Mouse (Mus musculus) skeletal muscle tissue, adult 2 months (tissue): ENCODE results near the gene Triap1.
"Not testable (repeated sequence)": the region's sequence is repeated elsewhere in the genome, so short reads cannot be mapped to it uniquely, and the experiment has no call there.

ENCODE experiments used
- DNase-seq: peaks from one replicate; pipeline ENCODE4 v3.0.0-alpha.2; 2012; ENCODE audit warnings: low read depth, low spot score

The Triap1 gene

DNA sequence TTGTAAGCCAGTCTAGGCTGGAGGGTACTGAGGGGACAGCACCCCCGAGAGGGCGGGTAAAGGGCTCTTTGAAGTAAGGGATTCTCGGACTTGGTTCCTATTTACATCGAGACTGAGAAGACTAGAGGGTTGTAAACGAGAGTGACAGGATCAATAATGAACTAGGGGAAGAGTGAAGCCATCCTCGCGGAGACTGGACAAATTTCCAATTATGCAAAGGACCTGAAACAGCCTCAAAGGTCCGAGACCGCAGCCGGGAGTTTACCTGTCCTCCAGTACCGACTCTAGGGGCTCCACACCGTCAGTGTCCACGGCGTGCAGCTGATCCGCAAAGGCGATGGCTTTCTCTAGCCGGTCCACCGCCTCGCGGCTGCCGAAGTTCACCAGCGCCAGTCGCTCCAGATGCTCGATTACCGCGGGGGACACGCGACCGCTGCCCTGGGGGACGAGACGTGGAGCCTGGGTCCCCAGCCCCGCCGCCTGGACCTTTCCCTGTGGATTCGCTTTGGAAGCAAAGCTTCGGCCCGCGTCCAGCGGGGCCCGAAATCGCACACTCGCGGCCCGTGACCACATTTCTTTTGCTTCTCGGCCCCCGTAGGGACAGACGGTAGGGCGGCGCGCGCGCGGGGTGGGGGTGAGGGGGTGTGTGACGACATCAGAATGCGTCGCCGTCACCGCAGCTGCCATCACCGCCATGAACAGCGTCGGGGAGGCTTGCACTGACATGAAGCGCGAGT lies at the start of gene Triap1, which contains the start of gene Gatc:
TSS of gene Triap1 (plus strand) at position 649 of the 737 bp plus-strand sequence.
TSS of gene Gatc (minus strand) at position 602 of the 737 bp plus-strand sequence.
- peak; percentile 83 for DNase-seq

DNA sequence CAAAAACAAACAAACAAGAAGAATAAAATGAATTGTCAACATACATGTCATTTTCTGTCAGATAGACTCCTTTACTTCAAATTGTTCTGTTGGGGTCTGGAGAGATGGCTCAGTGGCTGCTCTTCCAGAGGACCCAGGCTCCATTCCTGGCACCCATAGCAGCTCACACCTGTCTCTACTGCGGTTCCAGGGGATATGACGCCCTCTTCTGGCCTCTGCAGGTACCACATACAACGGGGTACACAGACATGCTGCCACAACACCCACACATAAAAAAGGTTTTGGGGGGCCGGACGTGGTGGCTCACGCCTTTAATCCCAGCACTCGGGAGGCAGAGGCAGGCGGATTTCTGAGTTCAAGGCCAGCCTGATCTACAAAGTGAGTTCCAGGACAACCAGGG lies 46.9 kb upstream of the Triap1 start:
- DNase-seq = no peak

DNA sequence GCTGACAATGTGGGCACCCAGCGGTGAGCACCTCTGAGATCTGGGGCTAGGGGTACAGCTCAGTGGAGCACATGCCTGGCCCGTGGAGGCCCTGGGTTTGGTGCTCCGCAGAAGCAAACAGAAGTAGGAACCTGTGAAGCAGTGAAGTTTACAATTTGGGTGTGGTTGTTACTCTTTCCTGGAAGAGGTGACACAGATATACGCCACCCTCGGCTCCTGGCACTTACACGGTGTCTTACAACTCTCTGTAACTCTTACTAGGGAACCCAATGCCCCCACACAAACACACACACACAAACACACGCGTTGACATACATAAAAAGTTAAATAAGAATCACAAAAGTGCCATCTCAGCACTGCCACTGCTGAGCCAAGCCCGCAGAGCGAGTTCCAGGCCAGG lies 44.7 kb upstream of the Triap1 start:
- no peak for DNase-seq

DNA sequence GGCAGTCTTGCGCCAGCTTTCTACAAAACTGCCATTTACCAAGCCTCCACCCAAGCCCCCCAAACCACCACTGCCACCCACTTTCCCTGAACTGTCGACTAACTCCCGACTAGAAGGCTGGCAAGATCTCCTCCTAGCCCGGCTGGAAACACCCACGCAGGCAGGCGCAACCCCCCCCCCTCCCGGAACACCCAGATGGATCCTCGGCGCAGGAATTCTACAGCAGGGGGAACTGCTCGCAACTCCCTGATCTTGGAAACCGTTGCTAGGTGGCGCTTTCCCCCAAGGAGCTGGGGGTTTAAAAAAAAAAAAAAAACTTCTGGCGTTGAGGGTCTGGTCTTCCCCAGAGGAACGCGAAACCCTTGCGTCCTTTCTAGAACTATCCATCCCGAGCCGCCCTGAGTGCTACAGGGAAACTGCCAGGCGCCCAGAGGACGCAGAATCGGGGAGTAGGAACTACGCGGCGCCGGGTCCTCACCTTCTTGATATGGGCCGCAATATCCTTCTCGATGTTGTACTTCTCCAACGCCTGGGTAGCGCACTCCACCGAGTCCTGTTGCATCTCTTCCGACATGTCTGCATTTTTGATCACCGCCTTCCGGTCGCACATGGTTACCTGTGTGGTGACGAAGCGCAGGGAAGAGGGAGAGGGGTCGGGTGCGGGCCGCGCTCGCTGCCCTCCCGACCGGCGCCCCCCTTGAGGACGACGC lies 40.8 kb upstream of the Triap1 start:
- DNase-seq = peak; percentile 65

DNA sequence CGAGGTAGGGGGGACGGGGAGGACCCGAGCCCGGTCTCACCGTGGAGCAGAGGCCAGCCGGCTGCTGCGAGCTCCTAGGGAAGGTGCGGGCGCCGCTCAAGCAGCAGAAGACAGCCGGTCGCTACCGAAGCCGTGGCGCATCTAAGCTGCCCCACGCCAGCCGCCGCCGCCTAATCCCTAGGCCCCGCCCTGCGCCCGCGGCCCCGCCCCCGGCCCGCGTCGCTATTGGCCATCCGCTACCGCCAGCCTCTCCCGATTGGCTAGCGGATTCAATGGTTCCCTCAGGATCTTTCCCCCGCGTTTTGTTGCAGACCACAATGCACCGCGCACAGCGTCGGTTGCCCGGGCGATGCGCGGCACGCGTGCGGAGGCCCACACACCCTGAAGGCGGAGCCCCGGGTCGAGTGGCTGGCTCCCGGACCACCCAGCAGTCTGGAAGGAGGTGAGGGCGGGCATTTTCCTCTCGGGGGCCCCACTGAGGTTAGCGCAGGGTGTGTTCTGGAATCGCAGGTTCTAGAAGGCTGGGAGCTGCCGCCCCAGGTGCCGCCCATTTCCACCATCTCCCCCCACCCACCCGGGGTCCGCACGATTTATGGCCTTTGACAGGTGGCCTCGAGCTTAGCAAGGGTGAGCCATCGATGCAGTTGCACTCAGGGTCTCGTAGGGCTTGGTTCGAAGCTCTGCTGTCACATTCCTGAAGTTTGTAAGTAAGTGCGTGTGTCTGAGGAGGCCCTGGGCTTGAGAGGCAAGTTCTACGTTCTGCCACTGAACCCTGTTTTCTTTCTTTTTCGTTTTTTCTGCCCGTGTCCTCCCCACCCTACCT lies 40.0 kb upstream of the Triap1 start, which contains the start of gene Dynll1:
TSS of gene Dynll1 (minus strand) at position 208 of the 823 bp plus-strand sequence.
- peak; percentile 96 for DNase-seq

DNA sequence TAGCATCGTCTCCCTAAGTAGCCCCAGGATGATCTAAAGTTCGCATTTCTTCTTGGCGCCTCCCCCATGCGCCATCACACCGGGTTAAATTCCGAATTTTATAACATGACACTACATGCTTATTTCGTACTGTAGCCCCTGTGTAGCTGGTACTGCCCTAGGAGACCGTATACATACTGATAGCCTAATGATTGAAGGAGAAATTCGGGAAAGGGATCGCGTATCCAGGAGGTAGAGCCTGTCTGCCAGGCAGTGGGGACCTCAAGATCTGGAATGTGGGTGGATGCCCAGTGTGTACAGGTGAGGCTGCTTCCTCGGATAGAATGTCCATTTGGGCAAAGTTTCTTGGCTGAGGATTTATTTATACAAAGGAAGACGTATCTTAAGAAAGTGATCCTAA lies 39.4 kb upstream of the Triap1 start:
- DNase-seq = no peak

DNA sequence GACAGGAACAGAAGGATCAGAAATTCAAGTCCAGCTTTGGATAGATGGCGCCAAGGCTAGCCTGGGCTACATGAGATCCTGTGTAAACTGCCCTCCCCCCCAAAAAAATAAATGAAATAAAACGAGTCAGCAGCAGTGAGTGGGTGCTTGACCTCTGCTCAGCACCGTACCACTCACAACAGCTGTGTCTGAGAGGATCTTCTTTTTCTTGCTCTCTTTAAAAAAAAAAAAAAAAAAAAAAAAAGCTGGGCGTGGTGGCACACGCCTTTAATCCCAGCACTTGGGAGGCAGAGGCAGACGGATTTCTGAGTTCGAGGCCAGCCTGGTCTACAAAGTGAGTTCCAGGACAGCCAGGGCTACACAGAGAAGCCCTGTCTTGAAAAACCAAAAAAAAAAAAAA lies 38.8 kb upstream of the Triap1 start:
- not testable (repeated sequence) for DNase-seq

DNA sequence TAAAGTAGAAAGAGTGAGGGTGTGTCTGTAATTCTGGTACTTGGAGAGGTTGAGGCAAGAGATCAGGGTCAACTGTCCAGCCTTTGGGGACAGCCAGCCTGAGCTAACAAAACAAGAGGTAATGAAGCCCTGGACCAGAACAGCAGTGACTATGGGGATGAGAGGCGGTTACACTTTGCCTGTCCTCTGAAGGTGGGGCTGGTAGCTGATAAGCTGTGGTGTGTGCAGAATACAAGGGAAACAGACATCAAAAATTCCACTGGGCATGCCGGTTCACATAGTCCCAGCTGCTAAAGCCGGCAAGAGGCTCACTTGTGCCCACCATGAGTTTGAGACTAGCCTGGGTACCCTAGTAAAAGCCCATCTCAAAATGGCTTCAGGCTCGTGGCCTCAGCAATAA lies 28.7 kb upstream of the Triap1 start:
- no peak for DNase-seq

DNA sequence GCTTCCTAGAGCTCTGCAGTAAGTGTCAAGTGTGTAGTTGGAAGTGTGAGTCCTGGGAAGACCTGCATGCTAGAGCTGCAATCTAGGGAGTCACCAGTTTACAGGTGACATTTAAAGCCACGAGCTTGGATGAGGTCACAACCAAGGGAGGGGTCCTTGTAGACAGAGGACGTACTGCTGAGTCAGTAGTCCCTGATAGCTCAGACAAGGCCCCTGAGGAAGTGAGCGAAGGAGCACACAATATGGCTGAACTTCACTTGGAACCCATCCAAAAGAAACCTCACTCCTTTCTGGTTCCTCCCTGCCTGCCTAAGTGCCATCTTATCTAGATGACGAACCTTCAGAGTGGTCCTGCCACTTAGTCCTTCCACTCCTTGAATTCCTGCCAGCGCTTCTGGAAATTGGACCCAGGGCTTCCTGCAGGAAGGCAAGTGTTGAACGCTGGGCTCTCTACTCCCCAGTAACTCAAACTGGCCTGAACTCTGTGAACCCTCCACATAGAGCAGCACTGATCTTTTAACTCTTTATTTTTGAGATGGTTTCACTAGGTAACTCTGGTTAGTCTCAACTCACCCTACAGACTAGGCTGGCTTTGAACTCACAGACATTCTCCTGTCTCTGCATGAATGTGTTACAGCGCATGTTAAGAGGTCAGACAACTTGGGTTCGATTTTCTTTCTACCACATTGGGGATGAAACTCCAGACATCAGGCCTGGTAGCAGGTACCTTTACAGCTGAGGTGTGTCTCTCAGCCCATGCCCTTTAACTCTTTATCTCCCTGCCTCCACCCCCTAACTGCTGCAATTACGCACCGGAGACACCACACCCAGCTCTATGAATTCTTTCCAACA lies 28.0 kb upstream of the Triap1 start:
- DNase-seq = no peak

DNA sequence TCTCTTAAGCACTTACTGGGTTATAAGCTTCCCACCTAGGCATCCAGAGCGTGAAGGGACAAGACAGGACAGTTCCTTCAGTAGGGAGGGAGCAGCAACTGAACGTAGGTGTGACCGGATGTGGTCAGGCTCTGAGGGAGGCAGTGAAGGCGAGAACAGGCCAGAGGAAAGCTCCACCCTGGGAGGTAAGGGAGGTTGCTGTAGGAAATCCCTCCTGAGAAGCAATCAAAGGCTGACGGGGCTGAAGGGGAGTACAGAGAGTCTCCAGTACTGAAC lies 27.4 kb upstream of the Triap1 start:
- no peak for DNase-seq

DNA sequence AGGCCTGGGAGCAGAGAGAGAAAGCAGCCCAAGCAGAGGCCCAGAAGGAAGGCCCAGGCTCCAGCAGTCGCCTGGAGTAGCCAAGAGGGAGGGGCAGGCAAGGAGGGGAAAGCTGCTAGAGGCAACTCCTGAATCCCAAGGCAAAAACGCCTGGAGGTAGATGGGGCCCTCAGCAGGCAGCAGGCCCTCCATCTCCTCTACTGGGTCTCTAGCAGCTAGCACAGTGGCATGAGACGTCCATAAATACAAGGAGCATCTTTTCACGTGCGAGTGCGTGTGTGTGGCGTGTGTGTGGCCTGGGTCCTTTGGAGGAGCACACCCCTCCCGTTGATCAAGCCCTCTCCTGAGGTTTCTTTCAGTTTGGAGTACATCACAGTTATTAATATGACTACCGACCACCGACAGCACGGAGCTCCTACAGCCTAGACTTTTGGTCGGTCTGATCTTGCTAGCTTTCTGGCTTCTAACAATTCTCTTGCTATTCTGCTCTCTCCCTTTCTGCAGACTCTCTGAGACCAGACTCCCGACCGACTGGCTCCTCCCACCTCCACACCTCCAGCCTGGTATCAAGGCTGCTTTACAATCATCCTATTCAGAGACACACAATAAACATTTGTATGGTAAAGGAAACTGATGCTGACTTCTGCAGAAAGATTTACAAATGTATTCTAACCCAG lies 23.9 kb upstream of the Triap1 start:
- DNase-seq = no peak

DNA sequence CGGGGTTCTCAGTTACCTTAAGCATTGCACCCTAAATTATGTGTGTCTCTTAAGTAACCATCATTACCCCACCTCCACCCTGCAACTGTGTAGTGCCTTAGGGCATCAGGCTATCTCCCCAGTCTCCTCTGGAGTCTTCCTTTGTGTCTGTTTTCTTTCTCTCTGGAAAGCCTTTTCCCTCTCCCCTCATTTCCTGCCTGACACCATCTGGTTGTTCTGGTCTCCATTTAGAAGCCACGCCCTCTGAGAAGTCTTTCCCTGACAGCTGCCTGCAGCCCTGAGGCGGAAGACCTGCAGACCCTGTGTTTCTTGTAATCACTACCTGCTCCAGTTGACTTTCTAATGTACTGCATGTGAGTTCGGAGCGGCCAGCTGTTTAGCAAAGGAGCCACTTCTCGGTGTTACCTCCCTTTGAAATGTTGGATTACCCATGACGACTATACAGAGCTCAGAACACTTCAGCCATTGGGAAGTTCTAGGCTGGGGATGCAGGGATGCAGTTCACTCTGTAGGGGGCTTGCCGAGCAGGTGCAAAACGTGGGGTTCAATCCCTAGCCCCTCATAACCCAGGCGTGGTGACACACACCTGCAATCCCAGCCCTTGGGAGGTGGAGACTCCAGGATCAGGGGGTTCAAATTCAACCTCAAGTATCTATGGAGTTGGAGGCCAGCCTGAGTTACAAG lies 23.2 kb upstream of the Triap1 start:
- no peak for DNase-seq

DNA sequence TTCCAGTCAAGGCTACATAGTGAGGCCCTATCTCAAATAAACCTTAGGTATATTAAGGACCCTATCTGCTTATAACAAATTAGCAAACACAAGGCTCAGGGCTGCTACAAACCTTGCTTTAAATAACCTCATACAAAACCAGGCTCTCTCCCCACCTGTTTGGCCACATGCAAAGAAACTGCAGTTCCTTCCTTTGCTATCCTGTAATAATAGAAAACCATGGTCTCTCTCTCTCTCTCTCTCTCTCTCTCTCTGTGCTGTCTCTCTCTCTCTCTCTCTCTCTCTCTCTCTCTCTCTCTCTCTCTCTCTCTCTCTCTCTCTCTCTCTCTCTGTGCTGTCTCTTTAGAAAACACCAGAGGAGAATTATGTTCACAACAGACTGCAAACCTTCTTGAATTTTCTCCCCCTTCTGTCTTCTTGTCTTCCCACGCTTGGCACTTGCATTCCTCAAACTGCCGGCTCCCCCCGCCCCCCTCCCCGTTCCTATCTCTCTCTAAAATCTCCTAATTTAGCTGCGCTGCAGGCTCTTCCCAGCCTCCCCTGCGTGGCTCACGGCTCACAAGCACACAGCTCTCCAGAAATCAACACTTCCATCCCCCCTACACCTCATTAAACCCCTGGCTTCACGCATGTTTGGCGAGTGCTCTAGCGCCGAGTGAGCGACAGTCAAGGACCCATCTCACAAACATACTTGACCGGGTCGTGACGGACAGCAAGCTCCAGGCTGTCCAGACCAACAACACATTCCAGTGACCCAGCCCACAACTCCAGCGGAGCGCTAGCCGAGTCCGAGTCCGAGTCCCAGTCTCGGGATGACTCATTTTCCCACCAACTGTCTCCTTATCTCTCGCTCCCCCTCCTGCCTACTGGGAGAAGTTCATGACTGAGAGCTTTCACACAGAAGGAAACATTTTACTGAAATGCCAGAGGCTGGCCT lies 21.8 kb upstream of the Triap1 start:
- DNase-seq = peak; percentile 62

DNA sequence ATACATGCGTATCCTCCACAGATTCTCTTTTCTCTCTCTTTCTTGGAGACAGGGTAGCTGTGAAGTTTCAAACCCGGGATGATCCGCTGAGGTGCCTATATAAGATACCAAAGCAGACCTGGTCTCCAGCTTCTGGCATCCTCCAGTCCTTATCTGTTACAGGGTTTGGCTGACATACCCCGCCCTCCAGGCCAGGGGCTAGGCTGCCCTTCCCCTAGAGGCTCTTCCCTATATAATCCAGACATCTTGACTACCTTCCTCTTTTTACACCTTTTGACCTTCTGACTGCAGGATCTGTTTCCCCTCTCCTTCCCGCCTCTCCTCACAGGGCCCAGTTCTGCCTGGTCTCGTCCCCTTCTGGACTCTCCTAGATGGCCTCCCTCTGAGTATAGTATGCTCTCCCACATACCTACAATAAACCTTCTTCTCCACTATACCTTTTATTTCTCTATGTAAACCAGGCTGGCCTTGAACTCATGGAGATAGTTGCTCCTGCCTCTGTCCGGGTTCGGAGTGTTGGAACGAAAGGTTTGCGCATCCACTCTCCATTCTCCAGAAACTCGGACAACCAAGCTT lies 14.7 kb upstream of the Triap1 start:
- no peak for DNase-seq

DNA sequence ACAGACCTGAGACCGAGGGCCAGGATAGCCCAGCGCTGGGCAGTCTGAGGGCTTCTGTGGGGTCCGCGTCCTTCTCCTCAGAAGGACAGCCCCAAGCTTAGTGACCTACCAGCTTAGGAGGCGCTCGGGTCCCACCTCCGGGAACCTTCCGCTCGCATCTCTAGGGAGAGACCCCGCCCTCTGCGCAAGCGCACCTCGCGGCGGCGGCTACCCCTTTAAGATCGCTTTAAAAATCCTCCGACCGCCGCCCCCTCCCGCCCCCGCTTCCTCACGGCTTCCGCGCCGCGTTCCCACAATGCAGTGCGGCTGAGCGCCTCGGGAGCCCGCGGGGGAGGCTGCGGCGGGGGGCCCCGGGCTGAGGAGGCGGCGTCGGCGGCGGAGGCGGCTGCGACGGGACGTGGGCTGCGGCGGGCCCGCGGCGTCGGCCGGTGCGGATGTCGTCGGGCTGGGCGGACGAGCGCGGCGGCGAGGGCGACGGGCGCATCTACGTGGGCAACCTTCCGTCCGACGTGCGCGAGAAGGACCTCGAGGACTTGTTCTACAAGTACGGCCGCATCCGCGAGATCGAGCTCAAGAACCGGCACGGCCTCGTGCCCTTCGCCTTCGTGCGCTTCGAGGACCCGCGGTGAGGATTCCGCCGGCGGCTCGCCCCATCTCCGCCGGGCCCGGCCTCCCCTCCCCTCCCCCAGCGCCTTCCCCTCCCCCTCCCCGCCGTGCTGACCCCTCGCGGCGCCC lies 14.0 kb upstream of the Triap1 start, which contains the start of gene Srsf9:
TSS of gene Srsf9 (plus strand) at position 303 of the 735 bp plus-strand sequence.
- peak; percentile 92 for DNase-seq

DNA sequence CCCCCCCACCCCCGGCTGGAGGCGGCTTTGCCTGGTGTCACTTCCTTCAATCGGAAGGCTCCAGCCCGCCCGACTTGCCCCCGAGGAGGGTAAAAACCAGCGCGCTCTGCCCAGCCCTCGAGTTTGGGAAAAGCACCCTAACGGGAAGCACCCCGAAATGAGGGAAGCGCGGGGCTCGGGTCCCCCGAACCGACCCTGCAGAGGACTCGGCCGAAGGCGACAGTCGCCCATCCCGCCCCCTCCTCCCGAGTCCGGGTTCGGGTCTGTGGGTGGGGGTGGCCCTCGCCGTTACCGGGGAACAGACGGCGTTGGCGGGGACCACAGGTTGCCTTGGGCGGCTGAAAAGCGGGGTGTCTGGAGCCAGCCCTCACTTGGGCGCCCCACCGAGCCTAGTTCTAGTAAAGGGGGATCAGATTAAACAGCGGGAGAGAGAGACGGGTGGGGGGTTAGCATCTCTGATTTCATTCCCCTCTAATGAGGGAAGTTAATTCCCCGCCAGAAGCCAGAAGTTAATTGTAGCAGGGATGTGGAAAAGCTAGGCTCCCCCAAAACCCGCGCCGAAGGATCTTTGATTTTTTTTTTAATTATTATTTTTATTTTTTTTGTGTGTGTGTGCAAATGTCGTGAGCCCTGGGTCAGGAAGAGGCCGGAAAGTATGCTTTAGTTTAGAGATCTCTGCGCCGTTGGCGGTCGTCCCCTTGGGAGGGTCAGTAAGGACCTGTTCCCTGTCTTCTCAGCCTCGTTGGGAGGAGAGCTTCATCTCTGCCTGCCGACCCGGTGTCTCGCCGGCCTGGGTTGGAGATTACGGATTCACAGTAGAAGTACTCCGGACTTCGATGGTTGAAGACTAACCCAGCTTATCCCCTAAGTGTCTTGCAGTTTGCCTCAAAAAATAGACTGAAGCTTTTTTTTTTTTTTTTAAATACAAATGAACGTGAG lies 13.1 kb upstream of the Triap1 start:
- no peak for DNase-seq

DNA sequence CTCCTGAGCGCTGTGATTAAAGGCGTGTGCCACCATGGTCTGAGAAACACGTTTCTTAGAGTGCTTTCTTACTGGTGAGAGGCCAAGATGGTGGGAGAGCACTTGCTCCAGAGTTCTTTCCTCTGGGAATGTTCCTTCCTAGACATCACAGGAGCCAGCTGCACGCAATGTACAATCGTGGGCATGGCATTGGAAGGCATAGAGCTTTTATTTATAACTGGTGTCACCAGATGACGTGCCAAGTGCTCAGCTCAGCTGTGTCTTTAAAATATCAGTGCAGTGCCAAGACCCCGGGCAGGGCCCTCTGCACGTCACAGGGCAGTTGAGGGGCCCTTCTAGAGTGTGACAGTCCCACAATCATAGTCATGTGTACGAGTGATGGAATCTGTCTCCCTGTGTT lies 10.1 kb upstream of the Triap1 start:
- no peak for DNase-seq
